ENCODE assay signal across 27 mouse cellular contexts in genomic region chr7:48017874-48018273, GRCm38 (mm10). TPM values are rescaled to one million over a fixed set of nuclear protein-coding genes. Genes with fewer than 3 reads are reported as not detected.
A peak's percentile ranks its signal among the peaks of the same experiment; 100 is the strongest.
DNase-seq lines count a peak whose midpoint lies in the region; ATAC-seq lines count a peak whose summit lies in the region.
"Had no signal": no experiment of that assay in that cellular context is flagged by ENCODE, and none has a peak within 500 bp of the region (broad histone marks: within the 10 kb centered on the region; RNA-seq: fewer than 3 reads in every experiment).

No protein-coding gene starts in this region.

- H3K27me3 ChIP-seq in hindbrain, embryonic 11.5 days (ENCODE audit: control insufficient read depth, insufficient read depth, low read length) = no peaks in the 10 kb centered on the region
- H3K27me3 ChIP-seq in hindbrain, embryonic 14.5 days (ENCODE audit: control insufficient read depth, insufficient read depth, low read length) = no peaks in the 10 kb centered on the region
- H3K27me3 ChIP-seq: embryonic facial prominence, embryonic 13.5 days; forebrain, embryonic 12.5 days; heart, embryonic 13.5 days; hindbrain, embryonic 12.5 days had no signal

- H3K4me3 ChIP-seq in hindbrain, embryonic 11.5 days (ENCODE audit: low read depth, low read length) = no peak overlapping the region
- no peak overlapping the region for H3K4me3 ChIP-seq in hindbrain, embryonic 14.5 days (replicated peaks; ENCODE audit: low read length)
- H3K4me3 ChIP-seq: embryonic facial prominence, embryonic 13.5 days; forebrain, embryonic 12.5 days; heart, embryonic 13.5 days; hindbrain, embryonic 12.5 days had no signal

- H3K4me2 ChIP-seq in hindbrain, embryonic 11.5 days (replicated peaks; ENCODE audit: low read depth, low read length) = no peak overlapping the region
- no peak overlapping the region for H3K4me2 ChIP-seq in hindbrain, embryonic 14.5 days (replicated peaks)
- H3K4me2 ChIP-seq: embryonic facial prominence, embryonic 13.5 days; forebrain, embryonic 12.5 days; heart, embryonic 13.5 days; hindbrain, embryonic 12.5 days had no signal

- DNase-seq in hindbrain, embryonic 11.5 days (ENCODE audit: low spot score) = peak; percentile 1
- DNase-seq in hindbrain, embryonic 14.5 days (ENCODE audit: low spot score) = no peak
- peak; percentile 3 for DNase-seq in retina, postnatal 1 day
- DNase-seq in retina, embryonic 14.5 days (ENCODE audit: low spot score) = no peak
- no peak for DNase-seq in thymus, postnatal 36 days
- DNase-seq in ovary, adult 18-20 months (ENCODE audit: low spot score) = no peak
- DNase-seq: adrenal gland, postnatal 14 days; cerebellum, adult 11-12 months; cerebellum, adult 9-10 months; cerebellum, postnatal 25 days; forebrain, postnatal 0 days; gastrocnemius, postnatal 25 days; heart, postnatal 36 days had no signal

- 65% methylated on average over 2 of the region's 2 CpGs for WGBS in hindbrain, embryonic 11.5 days
- 52% methylated on average over 2 of the region's 2 CpGs for WGBS in hindbrain, embryonic 14.5 days

- H3K27ac ChIP-seq in hindbrain, embryonic 11.5 days (ENCODE audit: low read depth, low read length) = no peak overlapping the region
- H3K27ac ChIP-seq in hindbrain, embryonic 14.5 days = no peak overlapping the region
- H3K27ac ChIP-seq: embryonic facial prominence, embryonic 13.5 days; forebrain, embryonic 12.5 days; heart, embryonic 13.5 days; hindbrain, embryonic 12.5 days; hindbrain, postnatal 0 days had no signal

- no peaks in the 10 kb centered on the region for H3K4me1 ChIP-seq in hindbrain, embryonic 11.5 days (replicated peaks; ENCODE audit: control insufficient read depth, insufficient read depth, low read length)
- H3K4me1 ChIP-seq in hindbrain, embryonic 14.5 days (replicated peaks; ENCODE audit: control insufficient read depth, insufficient read depth, low read length) = no peaks in the 10 kb centered on the region
- H3K4me1 ChIP-seq: embryonic facial prominence, embryonic 13.5 days; forebrain, embryonic 12.5 days; heart, embryonic 13.5 days; hindbrain, embryonic 12.5 days had no signal

- no peaks in the 10 kb centered on the region for H3K36me3 ChIP-seq in hindbrain, embryonic 11.5 days (ENCODE audit: control insufficient read depth, insufficient read depth, low read length)
- no peaks in the 10 kb centered on the region for H3K36me3 ChIP-seq in hindbrain, embryonic 14.5 days (replicated peaks; ENCODE audit: control insufficient read depth, insufficient read depth)
- H3K36me3 ChIP-seq: embryonic facial prominence, embryonic 13.5 days; forebrain, embryonic 12.5 days; G1E; heart, embryonic 13.5 days; hindbrain, embryonic 12.5 days had no signal

- H3K9ac ChIP-seq in hindbrain, embryonic 11.5 days (ENCODE audit: low read depth, low read length) = no peak overlapping the region
- H3K9ac ChIP-seq in hindbrain, embryonic 14.5 days = no peak overlapping the region
- H3K9ac ChIP-seq: embryonic facial prominence, embryonic 13.5 days; forebrain, embryonic 12.5 days; forebrain, postnatal 0 days; heart, embryonic 13.5 days; hindbrain, embryonic 12.5 days had no signal

- ATAC-seq in hindbrain, embryonic 11.5 days (ENCODE audit: low FRiP score) = no peak
- ATAC-seq in hindbrain, embryonic 14.5 days (ENCODE audit: low FRiP score) = no peak
- peak; percentile 66 for ATAC-seq in common myeloid progenitor, adult 5-6 weeks (replicated peaks; ENCODE audit: low read depth, poor library complexity, severe bottlenecking)
- ATAC-seq: activated CD4-positive, CD25-positive, alpha-beta regulatory T cell, adult 4 months; forebrain, postnatal 0 days; hindbrain, postnatal 0 days had no signal

- H3K9me3 ChIP-seq in hindbrain, embryonic 11.5 days (ENCODE audit: control insufficient read depth, low read length) = no peaks in the 10 kb centered on the region
- H3K9me3 ChIP-seq in hindbrain, embryonic 14.5 days (ENCODE audit: control insufficient read depth, low read length) = 0 out of 2 replicates have a peak, but pooled peaks cover 4% of the 10 kb centered on the region
- H3K9me3 ChIP-seq: embryonic facial prominence, embryonic 13.5 days; forebrain, embryonic 12.5 days; heart, embryonic 13.5 days; hindbrain, embryonic 12.5 days had no signal

RNA-seq across cellular contexts. Expression of gene Mrgprx1, which starts 9.5 kb away (rescaled TPM):
- polyA plus RNA-seq in hindbrain, embryonic 11.5 days (2014; fragmentation: Nextera tagmentation; extraction: Ambion mirVana) = not detected in 2 replicates
- not detected in 2 replicates for polyA plus RNA-seq in hindbrain, embryonic 14.5 days (2014; fragmentation: Nextera tagmentation; extraction: Ambion mirVana)
- total RNA-seq in common myeloid progenitor, adult 5-6 weeks (2017) = not detected in 2 replicates
- total RNA-seq: adrenal gland, adult 18-20 months; adrenal gland, postnatal 14 days; forebrain, postnatal 0 days; G1E; gastrocnemius, adult 18-20 months; gastrocnemius, postnatal 25 days; granulocyte monocyte progenitor cell, adult 5-6 weeks; heart, adult 8-10 months; heart, postnatal 36 days; hindbrain, postnatal 0 days had no signal
- polyA plus RNA-seq: activated CD4-positive, CD25-positive, alpha-beta regulatory T cell, adult 4 months; embryonic facial prominence, embryonic 13.5 days; forebrain, embryonic 12.5 days; forebrain, postnatal 0 days; G1E; heart, embryonic 13.5 days; heart, postnatal 0 days; hindbrain, embryonic 12.5 days; hindbrain, postnatal 0 days; intestine, embryonic 14.5 days had no signal

RNA-seq across cellular contexts. Expression of gene Mrgpra4, which starts 36.0 kb away (rescaled TPM):
- not detected in 2 replicates for polyA plus RNA-seq in hindbrain, embryonic 11.5 days (2014; fragmentation: Nextera tagmentation; extraction: Ambion mirVana)
- polyA plus RNA-seq in hindbrain, embryonic 14.5 days (2014; fragmentation: Nextera tagmentation; extraction: Ambion mirVana) = not detected in 2 replicates
- not detected in 2 replicates for total RNA-seq in common myeloid progenitor, adult 5-6 weeks (2017)
- total RNA-seq: adrenal gland, adult 18-20 months; adrenal gland, postnatal 14 days; forebrain, postnatal 0 days; gastrocnemius, adult 18-20 months; gastrocnemius, postnatal 25 days; granulocyte monocyte progenitor cell, adult 5-6 weeks; heart, postnatal 36 days; hindbrain, postnatal 0 days had no signal
- polyA plus RNA-seq: activated CD4-positive, CD25-positive, alpha-beta regulatory T cell, adult 4 months; embryonic facial prominence, embryonic 13.5 days; forebrain, embryonic 12.5 days; forebrain, postnatal 0 days; G1E; heart, embryonic 13.5 days; heart, postnatal 0 days; hindbrain, embryonic 12.5 days; hindbrain, postnatal 0 days; intestine, embryonic 14.5 days had no signal

Comparison
In these comparisons a context has a peak if more than half of its experiments do, and no peak if none do; other contexts are left out.
1. DNase-seq: peak in hindbrain, embryonic 11.5 days (single experiment) and retina, postnatal 1 day (single experiment); none in hindbrain, embryonic 14.5 days (single experiment), retina, embryonic 14.5 days (single experiment), thymus, postnatal 36 days (0 of 2) and ovary, adult 18-20 months (single experiment).